Mouse (Mus musculus) heart, embryonic 15.5 days (tissue): Measurements from ENCODE around the gene Bpnt1. TPM values are rescaled to one million over a fixed set of nuclear protein-coding genes. Genes with fewer than 3 reads are reported as not detected.

ENCODE experiments used
- ATAC-seq: fragments of 200-750 bp; cut with Nextera tagmentation; replicated peaks from 2 replicates; pipeline ENCODE4 v1.8.0; 2017; ENCODE audit warnings: low read depth, moderate TSS enrichment; ENCODE audit not compliant: insufficient number of reproducible peaks, insufficient read depth, low FRiP score
- H3K27ac ChIP-seq: fragments of 300-500 bp; sonication (generic); 2 replicates; pipeline ENCODE4 v1.5.1; 2015; ENCODE audit warnings: mild to moderate bottlenecking, inconsistent platforms
- H3K27me3 ChIP-seq: fragments of 300-500 bp; sonication (generic); 2 replicates; pipeline ENCODE4 v1.6.1; 2015; ENCODE audit warnings: inconsistent platforms
- H3K36me3 ChIP-seq: fragments of 300-500 bp; sonication (generic); 2 replicates; pipeline ENCODE4 v1.6.1; 2015; ENCODE audit warnings: mild to moderate bottlenecking, inconsistent platforms
- H3K4me1 ChIP-seq: fragments of 300-500 bp; sonication (generic); replicated peaks from 2 replicates; pipeline ENCODE4 v1.6.1; 2015; ENCODE audit warnings: inconsistent platforms
- H3K4me2 ChIP-seq: fragments of 300-500 bp; sonication (generic); 2 replicates; pipeline ENCODE4 v1.6.1; 2015; ENCODE audit warnings: inconsistent platforms, mild to moderate bottlenecking, moderate library complexity
- H3K4me3 ChIP-seq: fragments of 300-500 bp; sonication (generic); 2 replicates; pipeline ENCODE4 v1.5.1; 2015; ENCODE audit warnings: mild to moderate bottlenecking, inconsistent platforms
- H3K9ac ChIP-seq: fragments of 300-500 bp; sonication (generic); 2 replicates; pipeline ENCODE4 v1.6.1; 2015; ENCODE audit warnings: mild to moderate bottlenecking, inconsistent platforms
- H3K9me3 ChIP-seq: fragments of 300-500 bp; sonication (generic); replicated peaks from 2 replicates; pipeline ENCODE4 v1.6.1; 2016; ENCODE audit warnings: inconsistent platforms
- WGBS: fragments of 180-500 bp; shearing (Covaris S2); methylation state at CpG from one replicate; pipeline ENCODE4 v1.1.7; 2015; ENCODE audit warnings: mixed read lengths; 5-methylcytosine and 5-hydroxymethylcytosine counted together
- polyA plus RNA-seq: library from polyadenylated mRNA; unstranded; fragments of >200 nt; fragmentation: Nextera tagmentation; extraction: Ambion mirVana; gene quantifications from 2 replicates; pipeline ENCODE4 v1.2.1, GENCODE M21; 2015

The Bpnt1 gene
- polyA plus RNA-seq, result 26.4 and 28.7 TPM in 2 replicates

- H3K36me3 ChIP-seq, result peaks cover 4% of the 10 kb centered on the region; the same call in 1 of the 2 replicates
- H3K9ac ChIP-seq, result peak within 1 kb of the TSS; percentile 66
- peak within 1 kb of the TSS; percentile 92 for H3K27ac ChIP-seq
- WGBS, result under 1% methylated on average over 32 of the region's 32 CpGs
- H3K9me3 ChIP-seq, result no peaks in the 10 kb centered on the region
- H3K4me2 ChIP-seq, result peak within 1 kb of the TSS; percentile 84
- H3K4me3 ChIP-seq, result peak within 1 kb of the TSS; percentile 65
- H3K27me3 ChIP-seq, result no peaks in the 10 kb centered on the region
- peaks cover 37% of the 10 kb centered on the region for H3K4me1 ChIP-seq
- ATAC-seq, result peak; percentile 85
These were observed at the start of gene Bpnt1 for GRCm38 (mm10) chr1:185331983-185332430. Gene Bpnt1 (plus strand): TSS chr1:185332149.

- Histone ChIP-seq H3K27me3 (no peaks in the 10 kb centered on the region), H3K4me3 (no peak overlapping the region), H3K9ac (no peak overlapping the region), H3K4me1 (peaks cover 16% of the 10 kb centered on the region), H3K27ac (no peak overlapping the region), H3K4me2 (no peak overlapping the region), H3K9me3 (no peaks in the 10 kb centered on the region), H3K36me3 (peaks cover 57% of the 10 kb centered on the region)
- 72% methylated on average over 11 of the region's 11 CpGs for WGBS
- ATAC-seq, result no peak
These were observed 49.1 kb upstream of the Bpnt1 start for GRCm38 (mm10) chr1:185282846-185283245.

- no peaks in the 10 kb centered on the region for H3K27me3 ChIP-seq
- peaks cover 16% of the 10 kb centered on the region for H3K4me1 ChIP-seq
- H3K9me3 ChIP-seq, result no peaks in the 10 kb centered on the region
- peaks cover 56% of the 10 kb centered on the region for H3K36me3 ChIP-seq
- H3K9ac ChIP-seq, result no peak overlapping the region
- H3K4me2 ChIP-seq, result no peak overlapping the region
- WGBS, result 92% methylated on average over 15 of the region's 15 CpGs
- H3K27ac ChIP-seq, result no peak overlapping the region
- no peak for ATAC-seq
- H3K4me3 ChIP-seq, result no peak overlapping the region
These were observed 48.7 kb upstream of the Bpnt1 start for GRCm38 (mm10) chr1:185283247-185283646.

GRCm38 (mm10) chr1:185284740-185285139, 47.2 kb upstream of the Bpnt1 start:
- H3K9ac ChIP-seq, result no peak overlapping the region
- no peaks in the 10 kb centered on the region for H3K9me3 ChIP-seq
- H3K4me2 ChIP-seq, result no peak overlapping the region
- 16% methylated on average over 4 of the region's 4 CpGs for WGBS
- peak overlapping the region; percentile 43 for H3K27ac ChIP-seq
- peaks cover 16% of the 10 kb centered on the region for H3K4me1 ChIP-seq
- peaks cover 53% of the 10 kb centered on the region for H3K36me3 ChIP-seq
- ATAC-seq, result peak; percentile 89
- H3K27me3 ChIP-seq, result no peaks in the 10 kb centered on the region
- H3K4me3 ChIP-seq, result no peak overlapping the region

- Histone ChIP-seq H3K4me1 (peaks cover 16% of the 10 kb centered on the region), H3K36me3 (peaks cover 57% of the 10 kb centered on the region), H3K4me2 (no peak overlapping the region), H3K4me3 (no peak overlapping the region), H3K27me3 (no peaks in the 10 kb centered on the region), H3K9me3 (no peaks in the 10 kb centered on the region), H3K27ac (peak overlapping the region; percentile 43), H3K9ac (no peak overlapping the region)
- peak; percentile 73; the same call in 1 of the 2 replicates for ATAC-seq
- WGBS, result 44% methylated on average over 4 of the region's 4 CpGs
These were observed 46.8 kb upstream of the Bpnt1 start for GRCm38 (mm10) chr1:185285171-185285570.

GRCm38 (mm10) chr1:185287066-185287465, 44.9 kb upstream of the Bpnt1 start:
- WGBS, result 80% methylated on average over 20 of the region's 20 CpGs
- Histone ChIP-seq H3K36me3 (peaks cover 69% of the 10 kb centered on the region), H3K4me3 (no peak overlapping the region), H3K27ac (no peak overlapping the region), H3K9ac (no peak overlapping the region), H3K27me3 (no peaks in the 10 kb centered on the region), H3K4me2 (no peak overlapping the region), H3K4me1 (peaks cover 16% of the 10 kb centered on the region), H3K9me3 (no peaks in the 10 kb centered on the region)
- ATAC-seq, result no peak

GRCm38 (mm10) chr1:185289231-185289630, 42.7 kb upstream of the Bpnt1 start:
- Histone ChIP-seq H3K4me2 (no peak overlapping the region), H3K36me3 (peaks cover 73% of the 10 kb centered on the region), H3K9me3 (no peaks in the 10 kb centered on the region), H3K4me3 (no peak overlapping the region), H3K27me3 (no peaks in the 10 kb centered on the region), H3K27ac (no peak overlapping the region), H3K9ac (no peak overlapping the region), H3K4me1 (peaks cover 14% of the 10 kb centered on the region)
- 53% methylated on average over 5 of the region's 5 CpGs for WGBS
- no peak for ATAC-seq

- Histone ChIP-seq H3K4me3 (no peak overlapping the region), H3K27me3 (no peaks in the 10 kb centered on the region), H3K9ac (no peak overlapping the region), H3K4me1 (no peaks in the 10 kb centered on the region), H3K4me2 (no peak overlapping the region), H3K9me3 (no peaks in the 10 kb centered on the region), H3K36me3 (peaks cover 79% of the 10 kb centered on the region), H3K27ac (no peak overlapping the region)
- no peak for ATAC-seq
- 84% methylated on average over 4 of the region's 4 CpGs for WGBS
These were observed 40.6 kb upstream of the Bpnt1 start for GRCm38 (mm10) chr1:185291336-185291735.

- WGBS, result 91% methylated on average over 10 of the region's 10 CpGs
- H3K9me3 ChIP-seq, result no peaks in the 10 kb centered on the region
- no peaks in the 10 kb centered on the region for H3K4me1 ChIP-seq
- ATAC-seq, result no peak
- H3K4me2 ChIP-seq, result no peak overlapping the region
- no peak overlapping the region for H3K27ac ChIP-seq
- H3K9ac ChIP-seq, result no peak overlapping the region
- H3K36me3 ChIP-seq, result peaks cover 80% of the 10 kb centered on the region
- H3K27me3 ChIP-seq, result no peaks in the 10 kb centered on the region
- H3K4me3 ChIP-seq, result no peak overlapping the region
These were observed 39.1 kb upstream of the Bpnt1 start for GRCm38 (mm10) chr1:185292646-185293360.

- no peak for ATAC-seq
- Histone ChIP-seq H3K4me3 (no peak overlapping the region), H3K9me3 (no peaks in the 10 kb centered on the region), H3K27me3 (no peaks in the 10 kb centered on the region), H3K4me2 (no peak overlapping the region), H3K4me1 (no peaks in the 10 kb centered on the region), H3K36me3 (peaks cover 59% of the 10 kb centered on the region), H3K9ac (no peak overlapping the region), H3K27ac (no peak overlapping the region)
- 90% methylated on average over 7 of the region's 7 CpGs for WGBS
These were observed 35.1 kb upstream of the Bpnt1 start for GRCm38 (mm10) chr1:185296850-185297249.

GRCm38 (mm10) chr1:185298496-185298895, 33.5 kb upstream of the Bpnt1 start:
- Histone ChIP-seq H3K4me2 (no peak overlapping the region), H3K4me1 (no peaks in the 10 kb centered on the region), H3K9me3 (no peaks in the 10 kb centered on the region), H3K4me3 (no peak overlapping the region), H3K27me3 (no peaks in the 10 kb centered on the region), H3K27ac (no peak overlapping the region), H3K36me3 (peaks cover 52% of the 10 kb centered on the region), H3K9ac (no peak overlapping the region)
- 93% methylated on average over 8 of the region's 8 CpGs for WGBS
- no peak for ATAC-seq

GRCm38 (mm10) chr1:185302816-185303215, 29.1 kb upstream of the Bpnt1 start:
- H3K36me3 ChIP-seq, result peaks cover 28% of the 10 kb centered on the region
- 96% methylated on average over 6 of the region's 6 CpGs for WGBS
- no peak overlapping the region for H3K4me3 ChIP-seq
- no peak overlapping the region for H3K4me2 ChIP-seq
- no peaks in the 10 kb centered on the region for H3K27me3 ChIP-seq
- H3K9ac ChIP-seq, result no peak overlapping the region
- ATAC-seq, result no peak
- no peaks in the 10 kb centered on the region for H3K9me3 ChIP-seq
- H3K4me1 ChIP-seq, result no peaks in the 10 kb centered on the region
- H3K27ac ChIP-seq, result no peak overlapping the region
